In the genomic region with DNA sequence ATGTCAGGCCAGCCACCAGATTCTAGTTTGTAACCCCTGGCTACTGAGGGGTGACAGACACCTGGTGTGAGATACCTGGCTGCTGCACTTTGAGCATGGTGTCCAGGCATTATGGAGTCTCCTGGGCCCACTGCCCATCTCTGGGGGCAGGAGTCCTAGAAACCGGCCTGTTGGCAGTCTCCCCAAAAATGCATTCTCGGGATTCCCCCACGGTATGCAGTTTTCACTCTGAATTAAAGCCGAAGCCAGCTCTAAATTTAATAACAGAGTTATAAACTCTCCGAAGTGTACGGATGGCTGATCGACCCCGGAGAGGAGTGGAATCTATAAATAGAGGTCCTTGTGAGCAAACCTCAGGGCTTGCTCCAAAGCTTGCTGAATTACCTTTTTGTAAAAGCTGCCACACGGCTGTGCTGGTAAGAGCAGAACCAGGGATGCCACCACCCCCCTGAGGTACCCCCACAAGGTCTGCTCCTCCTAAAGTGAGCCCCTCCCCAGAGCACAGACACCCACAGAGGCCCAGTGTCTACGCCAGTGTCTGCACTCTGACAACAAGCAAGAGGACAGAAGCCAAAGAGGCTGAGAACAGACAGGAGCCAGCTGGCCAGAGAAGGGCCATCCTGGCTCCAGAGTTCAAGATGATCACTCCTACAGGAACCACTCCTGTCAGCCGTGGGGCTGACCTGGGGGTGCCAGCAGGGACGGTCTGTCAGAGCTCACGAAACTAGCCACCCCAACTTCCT, we compare ENCODE assay signal across 15 mouse cellular contexts. TPM values are rescaled to one million over a fixed set of nuclear protein-coding genes. Genes with fewer than 3 reads are reported as not detected.
DNase-seq lines count a peak whose midpoint lies in the region; ATAC-seq lines count a peak whose summit lies in the region.
"Had no signal": no experiment of that assay in that cellular context is flagged by ENCODE, and none has a peak within 500 bp of the region (broad histone marks: within the 10 kb centered on the region; RNA-seq: fewer than 3 reads in every experiment).

No protein-coding gene starts in this region.

- no peak overlapping the region for H3K9ac ChIP-seq in intestine, embryonic 15.5 days
- no peak overlapping the region for H3K9ac ChIP-seq in stomach, embryonic 14.5 days (replicated peaks; ENCODE audit: low read depth, low read length)
- H3K9ac ChIP-seq: neural tube, embryonic 15.5 days had no signal

- H3K4me2 ChIP-seq in intestine, embryonic 15.5 days (replicated peaks): no peak overlapping the region
- no peak overlapping the region for H3K4me2 ChIP-seq in stomach, embryonic 14.5 days (replicated peaks; ENCODE audit: low read depth, low read length)
- H3K4me2 ChIP-seq: neural tube, embryonic 15.5 days had no signal

- peak; percentile 27; the same call in 1 of the 2 replicates for ATAC-seq in intestine, embryonic 15.5 days
- ATAC-seq in stomach, embryonic 14.5 days (ENCODE audit: insufficient number of reproducible peaks, insufficient read depth, low FRiP score, low read depth): 0 out of 2 replicates have a peak, but pooled peaks have one; percentile 8
- ATAC-seq in cerebellum, adult (ENCODE audit: insufficient number of reproducible peaks, low FRiP score, low TSS enrichment): no peak
- ATAC-seq: forebrain, embryonic 14.5 days; inflammation-experienced regulatory T-cells, adult 6 months had no signal

- H3K36me3 ChIP-seq in intestine, embryonic 15.5 days: no peaks in the 10 kb centered on the region
- H3K36me3 ChIP-seq in stomach, embryonic 14.5 days (ENCODE audit: control insufficient read depth, insufficient read depth, low read length): no peaks in the 10 kb centered on the region
- H3K36me3 ChIP-seq: G1E; neural tube, embryonic 15.5 days had no signal

- no peaks in the 10 kb centered on the region for H3K27me3 ChIP-seq in intestine, embryonic 15.5 days (replicated peaks)
- H3K27me3 ChIP-seq in stomach, embryonic 14.5 days (ENCODE audit: control insufficient read depth, insufficient read depth, low read length): no peaks in the 10 kb centered on the region

- no peaks in the 10 kb centered on the region for H3K9me3 ChIP-seq in intestine, embryonic 15.5 days
- H3K9me3 ChIP-seq in stomach, embryonic 14.5 days (ENCODE audit: control insufficient read depth, low read depth, low read length): no peaks in the 10 kb centered on the region
- H3K9me3 ChIP-seq: neural tube, embryonic 15.5 days had no signal

- peak overlapping the region; percentile 54; the same call in 1 of the 2 replicates for H3K27ac ChIP-seq in intestine, embryonic 15.5 days
- H3K27ac ChIP-seq in stomach, embryonic 14.5 days (ENCODE audit: low read length): peak overlapping the region; percentile 24; the same call in 1 of the 2 replicates
- H3K27ac ChIP-seq: left cerebral cortex, adult 2 months; neural tube, embryonic 15.5 days had no signal

- DNase-seq in cerebellum, adult 9-11 months: peak; percentile 7
- no peak for DNase-seq in cerebellum, adult 8-10 months
- DNase-seq in left cerebral cortex, postnatal 14 days (ENCODE audit: low spot score in 2 of 2): peak; percentile 9 to 20
- no peak for DNase-seq in left cerebral cortex, adult 8-10 months (ENCODE audit: low spot score in 2 of 2)
- no peak for DNase-seq in gastrocnemius, adult 18-20 months (ENCODE audit: low spot score)
- DNase-seq: adrenal gland, adult 2 months had no signal

- WGBS in intestine, embryonic 15.5 days: 35% methylated on average over 13 of the region's 13 CpGs
- 32% methylated on average over 13 of the region's 13 CpGs for WGBS in stomach, embryonic 14.5 days

- H3K4me1 ChIP-seq in intestine, embryonic 15.5 days (replicated peaks): peaks cover 15% of the 10 kb centered on the region
- H3K4me1 ChIP-seq in stomach, embryonic 14.5 days (ENCODE audit: control insufficient read depth, insufficient read depth, low read length): peaks cover 15% of the 10 kb centered on the region; the same call in 1 of the 2 replicates

- no peak overlapping the region for H3K4me3 ChIP-seq in intestine, embryonic 15.5 days (replicated peaks)
- H3K4me3 ChIP-seq in stomach, embryonic 14.5 days (ENCODE audit: low read depth, low read length): no peak overlapping the region
- H3K4me3 ChIP-seq: left cerebral cortex, adult 2 months; neural tube, embryonic 15.5 days had no signal

- intact Hi-C loops in left cerebral cortex, postnatal 14 days (cut with DNase I): no loop called here

RNA-seq across cellular contexts. Expression of a gene that starts 49.1 kb away (rescaled TPM):
- total RNA-seq in left cerebral cortex, postnatal 14 days (2021): 1 to 10 TPM; 2.3 to 3.9 TPM
- total RNA-seq in left cerebral cortex, adult 8-10 months (2022): 1 to 10 TPM; 2.8 to 5.0 (median 4.4) TPM
- 0.10 TPM in 1 of 2 replicates, not detected in the other for polyA plus RNA-seq in intestine, embryonic 15.5 days (2015; fragmentation: Nextera tagmentation; extraction: Ambion mirVana)
- 0.29 and 0.55 TPM in 2 replicates for polyA plus RNA-seq in stomach, embryonic 14.5 days (2014; fragmentation: Nextera tagmentation; extraction: Ambion mirVana)
- total RNA-seq in gastrocnemius, adult 18-20 months (2021): under 1 TPM in 1 of 2 experiments, not detected in 1; 0.14 TPM
- total RNA-seq: megakaryocyte-erythroid progenitor cell, adult 5-6 weeks had no signal
- polyA plus RNA-seq: G1E; inflammation-experienced regulatory T-cells, adult 6 months had no signal

Comparison
In these comparisons a context has a peak if more than half of its experiments do, and no peak if none do; other contexts are left out.
1. DNase-seq: peak in cerebellum, adult 9-11 months (single experiment) and left cerebral cortex, postnatal 14 days (2 of 2); none in cerebellum, adult 8-10 months (single experiment), left cerebral cortex, adult 8-10 months (0 of 2) and gastrocnemius, adult 18-20 months (single experiment).